Mouse (Mus musculus): ENCODE measurements at regions not wholly inside any gene's neighbourhood (a gene's known extent, or its start where the extent isn't known, plus 50 kb on each side); places are given as distances from the start of the nearest gene placed in this dataset.

GRCm38 (mm10) chr12:27062061-27062461 lies 280.3 kb downstream of the Sox11 start:
- DNase-seq (ENCODE audit: low spot score in 2 of 2): no peak

GRCm38 (mm10) chr12:27060899-27061762 lies 281.2 kb downstream of the Sox11 start:
- no peak for DNase-seq (ENCODE audit: low spot score in 2 of 2)

GRCm38 (mm10) chr12:27059885-27060284 lies 282.5 kb downstream of the Sox11 start:
- DNase-seq (ENCODE audit: low spot score in 2 of 2): no peak

GRCm38 (mm10) chr12:27054411-27054810 lies 288.0 kb downstream of the Sox11 start:
- no peak for DNase-seq (ENCODE audit: low spot score in 2 of 2)

GRCm38 (mm10) chr12:27037922-27038321 lies 304.5 kb downstream of the Sox11 start:
- DNase-seq (ENCODE audit: low spot score in 2 of 2): no peak

- no peak for DNase-seq (ENCODE audit: low spot score in 2 of 2)
These were observed 322.6 kb downstream of the Sox11 start for GRCm38 (mm10) chr12:27019751-27020150.

GRCm38 (mm10) chr12:27018366-27018765 lies 324.0 kb downstream of the Sox11 start:
- no peak for DNase-seq (ENCODE audit: low spot score in 2 of 2)

- DNase-seq (ENCODE audit: low spot score in 2 of 2): no peak
These were observed 343.1 kb downstream of the Sox11 start for GRCm38 (mm10) chr12:26999287-26999686.

GRCm38 (mm10) chr12:26976284-26977065 lies 365.9 kb downstream of the Sox11 start:
- no peak for DNase-seq (ENCODE audit: low spot score in 2 of 2)

GRCm38 (mm10) chr12:26972495-26973113 lies 369.8 kb downstream of the Sox11 start:
- no peak for DNase-seq (ENCODE audit: low spot score in 2 of 2)

- DNase-seq (ENCODE audit: low spot score in 2 of 2): no peak
These were observed 375.2 kb downstream of the Sox11 start for GRCm38 (mm10) chr12:26967018-26967737.

- no peak for DNase-seq (ENCODE audit: low spot score in 2 of 2)
These were observed 378.5 kb downstream of the Sox11 start for GRCm38 (mm10) chr12:26963917-26964316.

- no peak for DNase-seq (ENCODE audit: low spot score in 2 of 2)
These were observed 402.5 kb downstream of the Sox11 start for GRCm38 (mm10) chr12:26939831-26940230.

GRCm38 (mm10) chr12:26937836-26938235 lies 404.5 kb downstream of the Sox11 start:
- DNase-seq (ENCODE audit: low spot score in 2 of 2): no peak

GRCm38 (mm10) chr12:26936696-26937458 lies 405.5 kb downstream of the Sox11 start:
- DNase-seq (ENCODE audit: low spot score in 2 of 2): no peak

- DNase-seq (ENCODE audit: low spot score in 2 of 2): no peak
These were observed 412.1 kb downstream of the Sox11 start for GRCm38 (mm10) chr12:26930155-26930867.

GRCm38 (mm10) chr12:26906126-26906525 lies 436.2 kb downstream of the Sox11 start:
- DNase-seq (ENCODE audit: low spot score in 2 of 2): no peak

GRCm38 (mm10) chr12:26903894-26904272 lies 434.9 kb downstream of the Cmpk2 start:
- DNase-seq (ENCODE audit: low spot score in 2 of 2): no peak

- no peak for DNase-seq (ENCODE audit: low spot score in 2 of 2)
These were observed 434.3 kb downstream of the Cmpk2 start for GRCm38 (mm10) chr12:26903073-26903893.

Measured in spleen, postnatal 14 days (tissue).